Mouse (Mus musculus) embryonic facial prominence, embryonic 11.5 days (tissue): ENCODE results near the gene Fras1. TPM values are rescaled to one million over a fixed set of nuclear protein-coding genes. Genes with fewer than 3 reads are reported as not detected.

Experiments used
- ATAC-seq: fragments of 200-750 bp; cut with Nextera tagmentation; replicated peaks from 2 replicates; pipeline ENCODE4 v1.8.0; 2017; ENCODE audit warnings: low read depth; ENCODE audit not compliant: insufficient number of reproducible peaks, low FRiP score, low TSS enrichment
- DNase-seq: peaks from one replicate; pipeline ENCODE4 v3.0.0-alpha.2; 2015; ENCODE audit warnings: low spot score
- H3K27ac ChIP-seq: fragments of 300-500 bp; sonication (generic); replicated peaks from 2 replicates; pipeline ENCODE4 v1.5.1; 2014; ENCODE audit warnings: mild to moderate bottlenecking, low read depth, low read length, control low read depth
- H3K27me3 ChIP-seq: fragments of 300-500 bp; sonication (generic); 2 replicates; pipeline ENCODE4 v1.6.1; 2014; ENCODE audit warnings: mild to moderate bottlenecking, low read length, moderate library complexity, mixed read lengths; ENCODE audit not compliant: control insufficient read depth, insufficient read depth
- H3K36me3 ChIP-seq: fragments of 300-500 bp; sonication (generic); replicated peaks from 2 replicates; pipeline ENCODE4 v1.6.1; 2014; ENCODE audit warnings: low read depth, mild to moderate bottlenecking, low read length, moderate library complexity, mixed read lengths; ENCODE audit not compliant: control insufficient read depth, insufficient read depth
- H3K4me1 ChIP-seq: fragments of 300-500 bp; sonication (generic); 2 replicates; pipeline ENCODE4 v1.6.1; 2014; ENCODE audit warnings: low read length, mixed read lengths; ENCODE audit not compliant: control insufficient read depth, insufficient read depth
- H3K4me2 ChIP-seq: fragments of 300-500 bp; sonication (generic); 2 replicates; pipeline ENCODE4 v1.6.1; 2014; ENCODE audit warnings: low read depth, mild to moderate bottlenecking, control low read depth, low read length, moderate library complexity
- H3K4me3 ChIP-seq: fragments of 300-500 bp; sonication (generic); 2 replicates; pipeline ENCODE4 v1.5.1; 2014; ENCODE audit warnings: low read depth, low read length, control low read depth
- H3K9ac ChIP-seq: fragments of 300-500 bp; sonication (generic); replicated peaks from 2 replicates; pipeline ENCODE4 v1.6.1; 2014; ENCODE audit warnings: mild to moderate bottlenecking, control low read depth, low read length
- H3K9me3 ChIP-seq: fragments of 300-500 bp; sonication (generic); replicated peaks from 2 replicates; pipeline ENCODE4 v1.6.1; 2016; ENCODE audit warnings: mild to moderate bottlenecking, low read length, inconsistent platforms, mixed read lengths; ENCODE audit not compliant: control insufficient read depth
- WGBS: fragments of 180-500 bp; shearing (Covaris S2); extraction: QIAGEN DNeasy Blood & Tissue Kit; methylation state at CpG from one replicate; pipeline ENCODE4 v1.1.7; 2014; 5-methylcytosine and 5-hydroxymethylcytosine counted together
- polyA plus RNA-seq: library from polyadenylated mRNA; unstranded; fragments of >200 nt; fragmentation: Nextera tagmentation; extraction: Ambion mirVana; gene quantifications from 2 replicates; pipeline ENCODE4 v1.2.1, GENCODE M21; 2014

The Fras1 gene
- polyA plus RNA-seq, 1 experiment from 2014 or later = 15.3 TPM

- Histone ChIP-seq H3K9ac (no peak overlapping the region), H3K27ac (no peak overlapping the region), H3K4me1 (no peaks in the 10 kb centered on the region; the same call in 1 of the 2 replicates), H3K27me3 (no peaks in the 10 kb centered on the region), H3K9me3 (no peaks in the 10 kb centered on the region), H3K36me3 (no peaks in the 10 kb centered on the region), H3K4me3 (no peak overlapping the region), H3K4me2 (no peak overlapping the region)
- WGBS = 96% methylated on average over 2 of the region's 2 CpGs
- ATAC-seq (no peak), DNase-seq (no peak)
Observed at GRCm38 (mm10) chr5:96462197-96462596, 88.4 kb downstream of the Fras1 start.

GRCm38 (mm10) chr5:96466461-96466860 is 92.7 kb downstream of the Fras1 start:
- Histone ChIP-seq H3K9me3 (no peaks in the 10 kb centered on the region), H3K36me3 (no peaks in the 10 kb centered on the region), H3K4me3 (no peak overlapping the region), H3K27me3 (no peaks in the 10 kb centered on the region), H3K9ac (no peak overlapping the region), H3K4me2 (no peak overlapping the region), H3K4me1 (no peaks in the 10 kb centered on the region), H3K27ac (no peak overlapping the region)
- no peak for DNase-seq
- ATAC-seq = no peak
- WGBS = 44% methylated on average over 7 of the region's 7 CpGs

- WGBS = 60% methylated on average over 3 of the region's 3 CpGs
- H3K4me1 ChIP-seq = no peaks in the 10 kb centered on the region
Observed at GRCm38 (mm10) chr5:96471995-96472394, 98.2 kb downstream of the Fras1 start.

GRCm38 (mm10) chr5:96475488-96475887 is 101.7 kb downstream of the Fras1 start:
- no peaks in the 10 kb centered on the region for H3K27me3 ChIP-seq

More at GRCm38 (mm10) chr5:96471995-96472394, 98.2 kb downstream of the Fras1 start:
- DNase-seq (no peak), ATAC-seq (no peak)
- H3K27ac ChIP-seq = no peak overlapping the region
- H3K36me3 ChIP-seq = no peaks in the 10 kb centered on the region
- H3K27me3 ChIP-seq = no peaks in the 10 kb centered on the region
- no peak overlapping the region for H3K4me3 ChIP-seq
- no peak overlapping the region for H3K4me2 ChIP-seq
- H3K9ac ChIP-seq = no peak overlapping the region
- no peaks in the 10 kb centered on the region for H3K9me3 ChIP-seq

GRCm38 (mm10) chr5:96479003-96479402 is 105.2 kb downstream of the Fras1 start:
- Histone ChIP-seq H3K4me1 (no peaks in the 10 kb centered on the region), H3K9me3 (no peaks in the 10 kb centered on the region), H3K27ac (no peak overlapping the region), H3K4me3 (no peak overlapping the region), H3K36me3 (no peaks in the 10 kb centered on the region), H3K9ac (no peak overlapping the region), H3K4me2 (no peak overlapping the region), H3K27me3 (no peaks in the 10 kb centered on the region)
- ATAC-seq (no peak), DNase-seq (no peak)

More at GRCm38 (mm10) chr5:96475488-96475887, 101.7 kb downstream of the Fras1 start:
- Histone ChIP-seq H3K4me2 (no peak overlapping the region), H3K9me3 (no peaks in the 10 kb centered on the region), H3K9ac (no peak overlapping the region), H3K36me3 (no peaks in the 10 kb centered on the region), H3K4me3 (no peak overlapping the region), H3K27ac (no peak overlapping the region), H3K4me1 (no peaks in the 10 kb centered on the region)
- DNase-seq (no peak), ATAC-seq (no peak)
- WGBS = 84% methylated on average over 3 of the region's 3 CpGs

GRCm38 (mm10) chr5:96481159-96481558 is 107.4 kb downstream of the Fras1 start:
- Histone ChIP-seq H3K4me3 (no peak overlapping the region), H3K27ac (no peak overlapping the region), H3K9ac (no peak overlapping the region), H3K4me2 (no peak overlapping the region), H3K9me3 (no peaks in the 10 kb centered on the region), H3K4me1 (no peaks in the 10 kb centered on the region), H3K27me3 (no peaks in the 10 kb centered on the region), H3K36me3 (no peaks in the 10 kb centered on the region)
- ATAC-seq = no peak
- 94% methylated on average over 2 of the region's 2 CpGs for WGBS
- no peak for DNase-seq

GRCm38 (mm10) chr5:96482054-96482453 is 108.3 kb downstream of the Fras1 start:
- H3K4me3 ChIP-seq = no peak overlapping the region
- DNase-seq (no peak), ATAC-seq (no peak)
- WGBS = 75% methylated on average over 4 of the region's 4 CpGs
- H3K27me3 ChIP-seq = no peaks in the 10 kb centered on the region
- no peaks in the 10 kb centered on the region for H3K9me3 ChIP-seq
- no peaks in the 10 kb centered on the region for H3K4me1 ChIP-seq
- no peaks in the 10 kb centered on the region for H3K36me3 ChIP-seq
- no peak overlapping the region for H3K27ac ChIP-seq
- H3K9ac ChIP-seq = no peak overlapping the region
- no peak overlapping the region for H3K4me2 ChIP-seq

GRCm38 (mm10) chr5:96492497-96492896 is 118.7 kb downstream of the Fras1 start:
- no peak overlapping the region for H3K9ac ChIP-seq
- ATAC-seq = no peak
- H3K4me2 ChIP-seq = no peak overlapping the region
- H3K4me1 ChIP-seq = no peaks in the 10 kb centered on the region
- H3K36me3 ChIP-seq = no peaks in the 10 kb centered on the region
- no peak overlapping the region for H3K27ac ChIP-seq
- no peaks in the 10 kb centered on the region for H3K27me3 ChIP-seq
- no peak overlapping the region for H3K4me3 ChIP-seq
- H3K9me3 ChIP-seq = no peaks in the 10 kb centered on the region
- WGBS = 86% methylated on average over 1 of the region's 1 CpGs
- DNase-seq = no peak
